Mouse (Mus musculus) heart, postnatal 0 days (tissue): ENCODE measurements around the gene Nfe2.

Experiments
- CTCF ChIP-seq: IDR thresholded peaks from 2 replicates; pipeline ENCODE4 v1.5.1; 2016; ENCODE audit warnings: antibody characterized with exemption, control low read depth, low read depth
- EP300 ChIP-seq: IDR thresholded peaks from 2 replicates; pipeline ENCODE4 v1.6.1; 2016; ENCODE audit warnings: antibody characterized with exemption, low read depth

GRCm38 (mm10) chr15:103295851-103296250, 37.6 kb upstream of the Nfe2 start:
- no peak for TF ChIP-seq CTCF
- no peak for TF ChIP-seq EP300
